ENCODE assay signal across 8 mouse cellular contexts in the genomic region with DNA sequence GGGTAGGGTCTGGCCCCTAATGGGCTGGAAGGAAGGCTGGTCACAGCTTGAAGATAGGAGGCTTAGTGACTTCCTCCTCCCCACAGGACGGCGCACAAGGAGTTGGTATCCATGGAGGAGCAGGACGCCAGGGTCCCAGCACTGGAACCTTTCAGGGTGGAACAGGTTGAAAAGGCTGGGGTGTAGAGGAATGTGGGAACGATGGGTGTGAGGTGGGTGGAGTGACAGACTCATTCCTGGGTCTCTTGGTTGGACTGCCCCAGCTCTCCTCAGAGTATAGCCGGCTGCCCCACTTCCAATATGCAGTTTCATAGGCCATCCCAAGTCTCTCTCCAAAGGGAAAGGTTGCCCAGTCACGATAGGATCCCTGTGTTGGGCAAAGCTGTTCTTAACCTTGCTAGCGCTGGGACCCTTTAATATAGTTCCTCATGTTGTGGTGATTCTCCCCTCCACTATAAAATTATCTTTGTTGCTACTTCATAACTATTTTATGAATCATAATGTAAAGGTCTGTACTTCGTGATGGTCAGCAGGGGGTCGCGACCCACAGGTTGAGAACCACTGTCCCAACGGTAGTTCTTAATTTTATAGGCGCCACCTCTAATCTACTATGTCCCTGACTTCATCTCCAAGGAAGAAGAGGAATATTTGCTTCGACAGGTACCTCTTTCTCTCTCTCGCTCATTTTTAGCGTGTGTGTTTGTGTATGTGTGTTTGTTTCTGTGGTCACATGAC. TPM values are rescaled to one million over a fixed set of nuclear protein-coding genes. Genes with fewer than 3 reads are reported as not detected.
DNase-seq lines count a peak whose midpoint lies in the region; ATAC-seq and TF ChIP-seq lines count a peak whose summit lies in the region.

No protein-coding gene starts in this region.

- no peak for ATAC-seq in forebrain, postnatal 0 days
- no peak for ATAC-seq in liver, postnatal 0 days

- H3K27ac ChIP-seq in heart, embryonic 10.5 days: peak overlapping the region; percentile 85
- H3K27ac ChIP-seq in ES-Bruce4 (ENCODE audit: insufficient read depth, low read length): no peak overlapping the region
- no peak overlapping the region for H3K27ac ChIP-seq in forebrain, postnatal 0 days (ENCODE audit: low read depth, low read length)
- no peak overlapping the region for H3K27ac ChIP-seq in liver, postnatal 0 days (ENCODE audit: low read depth)

- TF ChIP-seq POLR2A in ES-Bruce4 (IDR thresholded peaks at IDR 0.05; ENCODE audit: insufficient read depth, low read length): no peak

- no peak for DNase-seq in heart, embryonic 10.5 days (ENCODE audit: low spot score)
- no peak for DNase-seq in heart, postnatal 14 days
- no peak for DNase-seq in forebrain, postnatal 0 days
- DNase-seq in liver, postnatal 0 days: no peak
- DNase-seq in MN1 (ENCODE audit: low spot score): no peak
- DNase-seq in urinary bladder, adult 2 months (ENCODE audit: low spot score): no peak
- DNase-seq in B cell, adult 2 months: no peak

- peak overlapping the region; percentile 87 for H3K4me2 ChIP-seq in forebrain, postnatal 0 days (ENCODE audit: low read depth)
- peak overlapping the region; percentile 91 for H3K4me2 ChIP-seq in liver, postnatal 0 days (ENCODE audit: low read depth, low read length)

- TF ChIP-seq EP300 in ES-Bruce4 (IDR thresholded peaks at IDR 0.05; ENCODE audit: insufficient read depth, low read depth, low read length): no peak
- no peak for TF ChIP-seq EP300 in liver, postnatal 0 days (IDR thresholded peaks at IDR 0.05; ENCODE audit: low read depth)

- TF ChIP-seq CTCF in ES-Bruce4 (IDR thresholded peaks at IDR 0.05; ENCODE audit: low read depth, low read length): no peak
- TF ChIP-seq CTCF in forebrain, postnatal 0 days (IDR thresholded peaks at IDR 0.05; ENCODE audit: low read depth): no peak
- no peak for TF ChIP-seq CTCF in liver, postnatal 0 days (IDR thresholded peaks at IDR 0.05; ENCODE audit: low read depth)

- peak overlapping the region; percentile 75 for H3K9ac ChIP-seq in ES-Bruce4 (ENCODE audit: low read depth, poor library complexity, severe bottlenecking)
- H3K9ac ChIP-seq in forebrain, postnatal 0 days: peak overlapping the region; percentile 52
- peak overlapping the region; percentile 62 for H3K9ac ChIP-seq in liver, postnatal 0 days (replicated peaks)

- H3K27me3 ChIP-seq in heart, embryonic 10.5 days (ENCODE audit: insufficient read depth, poor library complexity, severe bottlenecking): no peaks in the 10 kb centered on the region
- H3K27me3 ChIP-seq in ES-Bruce4 (ENCODE audit: control insufficient read depth, insufficient read depth, low read length, poor library complexity, severe bottlenecking): no peaks in the 10 kb centered on the region
- H3K27me3 ChIP-seq in forebrain, postnatal 0 days (ENCODE audit: insufficient read depth, low read length): no peaks in the 10 kb centered on the region
- H3K27me3 ChIP-seq in liver, postnatal 0 days (ENCODE audit: insufficient read depth, low read length): no peaks in the 10 kb centered on the region

- peaks cover 31% of the 10 kb centered on the region for H3K36me3 ChIP-seq in heart, embryonic 10.5 days
- H3K36me3 ChIP-seq in ES-Bruce4 (ENCODE audit: control insufficient read depth, insufficient read depth, low read length, poor library complexity, severe bottlenecking): no peaks in the 10 kb centered on the region
- peaks cover 27% of the 10 kb centered on the region for H3K36me3 ChIP-seq in forebrain, postnatal 0 days (ENCODE audit: insufficient read depth)
- H3K36me3 ChIP-seq in liver, postnatal 0 days (replicated peaks; ENCODE audit: insufficient read depth, low read length): no peaks in the 10 kb centered on the region

- peak overlapping the region; percentile 71 for H3K4me3 ChIP-seq in heart, embryonic 10.5 days
- peak overlapping the region; percentile 89 for H3K4me3 ChIP-seq in ES-Bruce4 (ENCODE audit: low read depth, low read length)
- H3K4me3 ChIP-seq in forebrain, postnatal 0 days (ENCODE audit: low read depth, low read length): peak overlapping the region; percentile 66
- peak overlapping the region; percentile 49 for H3K4me3 ChIP-seq in liver, postnatal 0 days (ENCODE audit: low read depth, low read length)

- no peaks in the 10 kb centered on the region for H3K9me3 ChIP-seq in heart, embryonic 10.5 days
- no peaks in the 10 kb centered on the region for H3K9me3 ChIP-seq in ES-Bruce4 (replicated peaks; ENCODE audit: control insufficient read depth, insufficient read depth, low read length, poor library complexity, severe bottlenecking)
- no peaks in the 10 kb centered on the region for H3K9me3 ChIP-seq in forebrain, postnatal 0 days (ENCODE audit: low read length)
- no peaks in the 10 kb centered on the region for H3K9me3 ChIP-seq in liver, postnatal 0 days (ENCODE audit: low read length)

- intact Hi-C loops in heart, postnatal 14 days (cut with DNase I): no loop called here

- H3K4me1 ChIP-seq in heart, embryonic 10.5 days: peaks cover 30% of the 10 kb centered on the region
- H3K4me1 ChIP-seq in ES-Bruce4 (ENCODE audit: control insufficient read depth, insufficient read depth, low read length): peaks cover 2% of the 10 kb centered on the region
- 0 out of 2 replicates have a peak, but pooled peaks cover 9% of the 10 kb centered on the region for H3K4me1 ChIP-seq in forebrain, postnatal 0 days (ENCODE audit: insufficient read depth)
- H3K4me1 ChIP-seq in liver, postnatal 0 days (ENCODE audit: insufficient read depth): peaks cover 16% of the 10 kb centered on the region

- WGBS in heart, embryonic 10.5 days: 54% methylated on average over 15 of the region's 15 CpGs
- 71% methylated on average over 15 of the region's 15 CpGs for WGBS in forebrain, postnatal 0 days
- 55% methylated on average over 15 of the region's 15 CpGs for WGBS in liver, postnatal 0 days (ENCODE audit: insufficient replicate concordance)

RNA-seq across cellular contexts. Expression of a gene that starts 1.0 kb away (rescaled TPM):
- polyA plus RNA-seq in heart, embryonic 10.5 days (2016; fragmentation: Nextera tagmentation; extraction: Ambion mirVana): 68.2 and 71.8 TPM in 2 replicates
- total RNA-seq in heart, postnatal 14 days (2021): 10 to 100 TPM; 22.0 to 23.0 TPM
- 25.3 and 29.5 TPM in 2 replicates for polyA plus RNA-seq in ES-Bruce4 (2011; ENCODE audit: insufficient read depth, insufficient read length, low read depth, missing spikeins)
- total RNA-seq in forebrain, postnatal 0 days (2014; rRNA removed): 70.5 and 74.1 TPM in 2 replicates
- polyA plus RNA-seq in forebrain, postnatal 0 days (2015; fragmentation: Nextera tagmentation; extraction: Ambion mirVana): 117 and 127 TPM in 2 replicates
- 23.1 and 23.9 TPM in 2 replicates for polyA plus RNA-seq in liver, postnatal 0 days (2015; fragmentation: Nextera tagmentation; extraction: Ambion mirVana)
- 68.0 and 80.2 TPM in 2 replicates for polyA plus RNA-seq in urinary bladder, adult 2 months (2012; rRNA removed)

RNA-seq across cellular contexts. Expression of a gene that starts 5.0 kb away (rescaled TPM):
- polyA plus RNA-seq in heart, embryonic 10.5 days (2016; fragmentation: Nextera tagmentation; extraction: Ambion mirVana): 26.8 and 43.1 TPM in 2 replicates
- 1 to 10 TPM; 1.4 to 1.8 TPM for total RNA-seq in heart, postnatal 14 days (2021)
- polyA plus RNA-seq in ES-Bruce4 (2011; ENCODE audit: insufficient read depth, insufficient read length, low read depth, missing spikeins): 41.6 and 43.7 TPM in 2 replicates
- total RNA-seq in forebrain, postnatal 0 days (2014; rRNA removed): 5.2 and 6.5 TPM in 2 replicates
- 1.8 and 4.5 TPM in 2 replicates for polyA plus RNA-seq in forebrain, postnatal 0 days (2015; fragmentation: Nextera tagmentation; extraction: Ambion mirVana)
- polyA plus RNA-seq in liver, postnatal 0 days (2015; fragmentation: Nextera tagmentation; extraction: Ambion mirVana): 11.4 and 12.8 TPM in 2 replicates
- 5.4 and 9.1 TPM in 2 replicates for polyA plus RNA-seq in urinary bladder, adult 2 months (2012; rRNA removed)

RNA-seq across cellular contexts. Expression of a gene that starts 12.0 kb away (rescaled TPM):
- polyA plus RNA-seq in heart, embryonic 10.5 days (2016; fragmentation: Nextera tagmentation; extraction: Ambion mirVana): 2.5 and 3.2 TPM in 2 replicates
- under 1 TPM; 0.85 to 0.88 TPM for total RNA-seq in heart, postnatal 14 days (2021)
- polyA plus RNA-seq in ES-Bruce4 (2011; ENCODE audit: insufficient read depth, insufficient read length, low read depth, missing spikeins): 0.52 and 0.58 TPM in 2 replicates
- 0.52 TPM in 1 of 2 replicates, not detected in the other for total RNA-seq in forebrain, postnatal 0 days (2014; rRNA removed)
- 0.31 TPM in 1 of 2 replicates, not detected in the other for polyA plus RNA-seq in forebrain, postnatal 0 days (2015; fragmentation: Nextera tagmentation; extraction: Ambion mirVana)
- not detected in 2 replicates for polyA plus RNA-seq in liver, postnatal 0 days (2015; fragmentation: Nextera tagmentation; extraction: Ambion mirVana)
- 0.57 and 0.72 TPM in 2 replicates for polyA plus RNA-seq in urinary bladder, adult 2 months (2012; rRNA removed)

RNA-seq across cellular contexts. Expression of a gene that starts 14.1 kb away (rescaled TPM):
- 15.1 and 16.4 TPM in 2 replicates for polyA plus RNA-seq in heart, embryonic 10.5 days (2016; fragmentation: Nextera tagmentation; extraction: Ambion mirVana)
- 10 to 100 TPM; 12.1 to 12.8 TPM for total RNA-seq in heart, postnatal 14 days (2021)
- 5.6 and 7.3 TPM in 2 replicates for polyA plus RNA-seq in ES-Bruce4 (2011; ENCODE audit: insufficient read depth, insufficient read length, low read depth, missing spikeins)
- total RNA-seq in forebrain, postnatal 0 days (2014; rRNA removed): 9.8 and 14.6 TPM in 2 replicates
- polyA plus RNA-seq in forebrain, postnatal 0 days (2015; fragmentation: Nextera tagmentation; extraction: Ambion mirVana): 18.4 and 20.7 TPM in 2 replicates
- polyA plus RNA-seq in liver, postnatal 0 days (2015; fragmentation: Nextera tagmentation; extraction: Ambion mirVana): 14.0 TPM in 2 replicates
- 12.8 and 15.4 TPM in 2 replicates for polyA plus RNA-seq in urinary bladder, adult 2 months (2012; rRNA removed)

RNA-seq across cellular contexts. Expression of a gene that starts 18.0 kb away (rescaled TPM):
- 10.4 and 18.4 TPM in 2 replicates for polyA plus RNA-seq in heart, embryonic 10.5 days (2016; fragmentation: Nextera tagmentation; extraction: Ambion mirVana)
- 10 to 100 TPM in 1 of 2 experiments, 1 to 10 TPM in 1; 7.0 to 14.1 TPM for total RNA-seq in heart, postnatal 14 days (2021)
- 49.4 and 52.2 TPM in 2 replicates for polyA plus RNA-seq in ES-Bruce4 (2011; ENCODE audit: insufficient read depth, insufficient read length, low read depth, missing spikeins)
- 105 and 108 TPM in 2 replicates for total RNA-seq in forebrain, postnatal 0 days (2014; rRNA removed)
- polyA plus RNA-seq in forebrain, postnatal 0 days (2015; fragmentation: Nextera tagmentation; extraction: Ambion mirVana): 178 and 186 TPM in 2 replicates
- polyA plus RNA-seq in liver, postnatal 0 days (2015; fragmentation: Nextera tagmentation; extraction: Ambion mirVana): 0.34 and 0.59 TPM in 2 replicates
- 23.7 and 47.9 TPM in 2 replicates for polyA plus RNA-seq in urinary bladder, adult 2 months (2012; rRNA removed)
